Comparison of ENCODE assay signal across 9 mouse cellular contexts in the genomic region with DNA sequence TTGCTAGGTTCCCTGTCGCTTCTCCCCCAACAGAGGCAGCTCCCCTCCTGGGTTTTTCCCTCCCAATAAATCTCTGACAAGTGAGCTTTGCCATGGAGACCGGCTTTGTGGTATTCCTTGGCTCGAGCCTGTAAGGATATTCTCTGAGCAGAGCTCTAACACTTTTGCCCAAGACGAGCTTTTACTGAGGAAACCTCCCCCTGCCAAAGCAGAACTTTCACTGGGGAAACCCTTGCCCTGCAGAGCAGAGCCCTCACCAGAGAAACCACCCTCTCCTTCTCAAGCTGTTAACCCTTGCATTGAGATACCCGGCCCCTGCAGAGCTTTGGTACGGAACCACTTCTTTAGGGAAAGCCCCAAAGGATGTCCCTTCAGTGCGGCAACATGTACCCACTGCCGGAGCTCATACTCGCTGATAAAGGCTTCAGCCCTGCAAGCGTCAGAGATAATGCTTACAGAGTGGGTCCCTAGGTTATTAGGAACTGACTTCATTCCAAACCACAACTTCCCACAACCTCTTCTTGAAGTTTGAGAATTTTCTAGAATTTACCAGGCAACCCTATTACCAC. TPM values are rescaled to one million over a fixed set of nuclear protein-coding genes. Genes with fewer than 3 reads are reported as not detected.
A peak's percentile ranks its signal among the peaks of the same experiment; 100 is the strongest.
DNase-seq lines count a peak whose midpoint lies in the region; ATAC-seq lines count a peak whose summit lies in the region.
"Had no signal": no experiment of that assay in that cellular context is flagged by ENCODE, and none has a peak within 500 bp of the region (broad histone marks: within the 10 kb centered on the region; RNA-seq: fewer than 3 reads in every experiment).

No protein-coding gene starts in this region.

- H3K27ac ChIP-seq in embryonic facial prominence, embryonic 14.5 days (replicated peaks; ENCODE audit: low read depth, low read length): peak overlapping the region; percentile 48; the same call in 1 of the 2 replicates
- H3K27ac ChIP-seq in embryonic facial prominence, embryonic 10.5 days (replicated peaks): no peak overlapping the region; the same call in 1 of the 2 replicates

- H3K9me3 ChIP-seq in embryonic facial prominence, embryonic 14.5 days (ENCODE audit: control insufficient read depth, low read length): no peaks in the 10 kb centered on the region
- no peaks in the 10 kb centered on the region for H3K9me3 ChIP-seq in embryonic facial prominence, embryonic 10.5 days

- peak; percentile 69 for DNase-seq in embryonic facial prominence, embryonic 14.5 days (ENCODE audit: low spot score)
- no peak for DNase-seq in embryonic facial prominence, embryonic 10.5 days (ENCODE audit: low spot score)
- DNase-seq in thymus, postnatal 0 days (ENCODE audit: low spot score): peak; percentile 10
- DNase-seq in thymus, adult 18-20 months: no peak
- peak; percentile 18 for DNase-seq in lung, postnatal 10 days
- peak; percentile 31 for DNase-seq in thymus, postnatal 25 days
- DNase-seq in cerebellum, postnatal 25 days: no peak
- no peak for DNase-seq in layer of hippocampus, adult 9-11 months

- H3K9ac ChIP-seq in embryonic facial prominence, embryonic 14.5 days (ENCODE audit: low read depth, low read length): no peak overlapping the region

- WGBS in embryonic facial prominence, embryonic 14.5 days: 46% methylated on average over 10 of the region's 10 CpGs
- 59% methylated on average over 10 of the region's 10 CpGs for WGBS in embryonic facial prominence, embryonic 10.5 days

- H3K4me2 ChIP-seq in embryonic facial prominence, embryonic 14.5 days (ENCODE audit: low read depth, low read length): peak overlapping the region; percentile 24; the same call in 1 of the 2 replicates

- ATAC-seq in embryonic facial prominence, embryonic 14.5 days (ENCODE audit: low read depth): no peak

- H3K36me3 ChIP-seq in embryonic facial prominence, embryonic 14.5 days (ENCODE audit: control insufficient read depth, insufficient read depth, low read length): no peaks in the 10 kb centered on the region
- H3K36me3 ChIP-seq in embryonic facial prominence, embryonic 10.5 days (replicated peaks): no peaks in the 10 kb centered on the region

- peaks cover 8% of the 10 kb centered on the region; the same call in 1 of the 2 replicates for H3K4me1 ChIP-seq in embryonic facial prominence, embryonic 14.5 days (ENCODE audit: control insufficient read depth, insufficient read depth, low read length)
- H3K4me1 ChIP-seq in embryonic facial prominence, embryonic 10.5 days: peaks cover 17% of the 10 kb centered on the region

- no peaks in the 10 kb centered on the region for H3K27me3 ChIP-seq in embryonic facial prominence, embryonic 14.5 days (replicated peaks; ENCODE audit: control insufficient read depth, insufficient read depth, low read length)
- no peaks in the 10 kb centered on the region for H3K27me3 ChIP-seq in embryonic facial prominence, embryonic 10.5 days (replicated peaks; ENCODE audit: low read depth, poor library complexity, severe bottlenecking)

- no peak overlapping the region for H3K4me3 ChIP-seq in embryonic facial prominence, embryonic 14.5 days (ENCODE audit: low read depth, low read length)
- no peak overlapping the region for H3K4me3 ChIP-seq in embryonic facial prominence, embryonic 10.5 days
- H3K4me3 ChIP-seq: erythroblast, embryonic 14.5 days had no signal

RNA-seq across cellular contexts. Expression of gene Tec, which starts 50.7 kb away (rescaled TPM):
- polyA plus RNA-seq in embryonic facial prominence, embryonic 14.5 days (2014; fragmentation: Nextera tagmentation; extraction: Ambion mirVana): 7.8 and 7.9 TPM in 2 replicates
- polyA plus RNA-seq in embryonic facial prominence, embryonic 10.5 days (2016; fragmentation: Nextera tagmentation; extraction: Ambion mirVana): 1.5 and 1.8 TPM in 2 replicates
- 25.2 and 25.8 TPM in 2 replicates for polyA plus RNA-seq in thymus, postnatal 0 days (2015; fragmentation: Nextera tagmentation; extraction: Ambion mirVana)
- polyA plus RNA-seq: erythroblast, embryonic 14.5 days had no signal

Comparison
In these comparisons a context has a peak if more than half of its experiments do, and no peak if none do; other contexts are left out.
1. DNase-seq: peak in embryonic facial prominence, embryonic 14.5 days (single experiment), thymus, postnatal 0 days (single experiment), lung, postnatal 10 days (single experiment) and thymus, postnatal 25 days (single experiment); none in embryonic facial prominence, embryonic 10.5 days (single experiment), thymus, adult 18-20 months (0 of 2), cerebellum, postnatal 25 days (0 of 2) and layer of hippocampus, adult 9-11 months (single experiment).